Mouse (Mus musculus) retina, postnatal 1 day (tissue): Measurements from ENCODE around the gene Ifna1.

Source experiments
- DNase-seq: peaks from one replicate; pipeline ENCODE4 v3.0.0-alpha.2; 2012

The Ifna1 gene

DNA sequence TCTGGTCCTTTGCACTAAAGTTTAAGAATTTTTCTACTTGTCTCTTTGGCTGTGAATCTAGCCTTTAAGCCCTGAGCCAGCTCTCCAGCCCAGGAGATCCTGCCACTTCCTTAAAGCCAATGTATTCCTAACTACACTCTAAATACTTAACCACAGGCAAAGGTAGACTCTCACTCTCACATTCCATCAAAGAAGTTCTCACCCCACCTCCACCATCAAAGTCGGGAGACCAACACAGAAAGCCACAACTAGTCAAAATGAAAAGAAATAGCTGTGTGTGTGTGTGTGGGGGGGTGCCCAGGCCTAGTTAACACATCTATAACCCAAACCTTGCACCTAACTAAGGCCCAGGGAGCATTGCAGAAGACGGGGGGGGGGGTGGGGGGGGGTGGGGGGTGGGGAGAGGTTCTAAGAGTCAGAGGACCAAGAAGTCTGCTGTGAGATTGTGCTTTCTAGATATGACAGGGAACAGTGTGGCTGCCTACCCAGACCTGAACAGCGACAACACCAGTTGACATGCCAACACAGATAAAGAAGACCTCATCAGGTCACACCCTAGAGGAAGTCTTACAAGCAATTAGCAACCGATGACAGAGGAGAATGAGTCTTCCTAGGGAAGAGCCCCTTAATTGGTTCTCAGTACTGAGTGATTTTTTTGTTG, 25.7 kb downstream of the Ifna1 start:
- DNase-seq = no peak

DNA sequence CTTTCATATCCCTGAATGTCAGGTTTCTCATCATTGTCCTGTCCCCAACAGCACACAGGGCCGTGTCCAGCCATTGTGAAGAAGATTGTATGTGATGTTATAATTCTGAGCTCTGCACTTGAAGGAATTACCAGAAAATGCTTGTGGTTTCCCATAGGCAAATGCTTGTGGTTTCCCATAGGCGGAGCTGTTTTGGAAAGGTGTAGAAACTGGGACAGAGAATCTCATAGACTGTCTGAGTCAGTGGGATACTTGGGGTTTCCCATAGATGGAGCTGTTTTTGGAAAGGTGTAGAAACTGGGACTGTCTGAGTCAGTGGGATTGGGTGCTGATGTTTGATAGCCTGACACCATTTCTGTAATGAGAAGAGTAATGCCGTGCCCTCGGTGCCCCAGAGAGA, 26.6 kb downstream of the Ifna1 start:
- DNase-seq = no peak

DNA sequence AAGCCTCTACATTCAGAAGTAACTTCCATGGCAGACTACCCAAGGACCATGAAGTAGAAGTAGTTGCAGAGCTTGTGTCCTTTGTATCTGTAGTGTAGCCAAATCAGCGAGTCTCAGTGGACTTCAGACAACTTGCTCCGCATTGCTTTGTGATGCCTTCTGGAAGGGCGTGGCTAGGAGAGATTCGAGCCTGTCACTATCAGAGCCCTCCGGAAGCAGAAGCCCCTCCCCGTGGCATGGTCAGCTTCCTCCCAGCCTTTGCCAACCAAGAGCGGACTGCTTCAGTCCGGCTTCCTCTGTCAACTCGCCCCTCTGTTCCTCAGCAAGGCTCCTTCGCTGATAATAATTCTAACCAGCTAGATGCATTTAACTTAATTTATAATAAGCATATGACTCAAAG, 28.4 kb downstream of the Ifna1 start:
- DNase-seq = peak; percentile 9

DNA sequence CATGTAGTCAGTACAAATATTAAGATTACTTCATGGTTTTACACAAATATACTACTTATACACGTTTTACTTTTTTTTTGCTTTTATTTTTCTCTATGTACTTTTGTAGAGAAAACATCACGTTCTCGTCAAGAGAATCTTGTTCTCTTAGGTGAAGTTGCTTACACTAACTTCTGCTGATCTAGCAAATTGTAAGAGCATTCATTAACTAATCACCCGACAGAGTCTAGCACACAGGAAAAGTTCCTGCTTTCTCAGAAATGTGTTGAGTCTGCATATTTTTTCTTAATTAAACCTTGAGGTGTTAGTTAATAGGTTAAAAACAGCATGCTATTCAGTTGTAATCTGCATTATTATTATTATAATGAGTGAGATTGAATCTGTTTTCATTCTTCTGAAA, 28.9 kb downstream of the Ifna1 start:
- no peak for DNase-seq

DNA sequence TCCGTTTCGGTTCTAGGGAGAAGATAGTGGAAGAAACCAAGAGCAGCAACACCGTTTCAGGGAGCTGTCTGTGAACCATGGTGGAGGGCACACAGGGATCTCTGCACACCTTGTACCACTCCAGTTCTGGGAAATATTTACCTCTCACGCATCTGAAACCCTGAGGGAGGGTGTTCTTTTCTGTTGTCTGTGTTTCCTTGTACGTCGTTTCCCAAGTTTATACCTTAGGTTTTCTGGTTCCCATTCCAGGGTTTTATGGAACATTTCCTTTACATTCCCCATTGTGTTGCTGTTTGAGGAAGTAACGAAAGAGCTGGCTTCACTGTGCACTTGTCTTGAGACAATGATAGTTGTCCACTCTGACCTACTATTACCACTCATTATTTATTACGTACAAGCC, 30.2 kb downstream of the Ifna1 start, which contains the start of gene Ifne:
Gene Ifne (minus strand): TSS at position 101 of the 400 bp plus-strand sequence.
- no peak for DNase-seq

DNA sequence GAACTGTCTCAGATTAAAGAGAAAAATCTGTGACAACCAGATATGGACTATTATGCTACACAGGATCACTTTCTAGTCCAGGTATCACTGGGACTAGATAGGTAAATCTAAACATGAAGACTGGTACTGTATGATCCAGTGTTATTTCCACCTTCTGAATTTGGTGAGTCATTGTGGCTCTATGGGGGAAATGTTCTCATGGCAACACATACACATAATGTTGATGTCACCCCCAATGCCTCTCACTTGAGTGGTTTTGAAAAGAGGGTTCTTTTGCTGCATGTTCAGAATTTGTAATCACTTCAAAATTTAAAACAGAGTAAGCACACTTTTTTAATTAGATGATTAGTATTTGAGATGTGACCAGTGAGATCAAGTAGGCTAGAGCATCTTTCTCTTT, 38.3 kb downstream of the Ifna1 start:
- no peak for DNase-seq

DNA sequence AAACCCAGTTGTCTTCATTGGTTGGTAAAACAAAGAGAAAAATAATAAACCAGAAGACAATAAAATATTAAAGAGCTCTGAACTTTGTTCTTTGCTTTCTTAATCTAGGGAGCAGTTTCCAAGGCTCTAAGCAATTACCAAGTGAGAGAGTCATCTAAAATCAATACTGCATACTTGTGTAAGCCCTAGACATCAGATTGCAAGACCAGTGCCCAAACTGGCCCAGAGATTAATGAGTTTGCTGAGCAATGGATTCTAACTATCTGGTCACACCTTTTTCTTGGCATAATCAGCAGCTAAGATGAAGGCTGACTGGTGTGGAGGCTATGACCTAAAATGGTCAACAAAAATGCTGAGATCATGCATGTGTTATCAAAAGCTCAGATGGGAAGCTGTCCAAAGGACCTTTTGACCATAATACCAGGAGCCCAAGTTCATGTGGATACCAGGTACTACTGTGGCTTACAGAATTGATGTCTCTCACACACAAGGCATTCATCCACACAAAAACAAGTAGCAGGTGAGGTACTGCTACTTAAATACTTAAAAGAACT, 43.4 kb downstream of the Ifna1 start:
- no peak for DNase-seq
